Mouse (Mus musculus): ENCODE results near the gene Ankmy1.

The Ankmy1 gene

GRCm38 (mm10) chr1:92905703-92906310 is 3.1 kb upstream of the Ankmy1 start:
- POLR2A ChIA-PET = interaction anchor here in 3 of 4 experiments (0.6 to 7.6 kb wide), 3 partner anchors 13 to 24 kb away, joined by 3 to 69 read pairs (median 5); no protein-coding TSS in a partner anchor
- CTCF ChIA-PET = interaction anchor here in 1 of 4 experiments (2.3 kb wide), 1 partner anchor 73 kb away, joined by 5 read pairs; no protein-coding TSS in a partner anchor

GRCm38 (mm10) chr1:92903627-92904026 is 921 bp upstream of the Ankmy1 start:
- POLR2A ChIA-PET = interaction anchor here in 3 of 4 experiments (0.7 to 1.5 kb wide), 6 partner anchors 8 to 440 kb away, joined by 3 to 10 read pairs (median 4); partner anchors contain the start of gene Pask (in 1 of the 3)
- CTCF ChIA-PET = no interaction called here

- ChIA-PET POLR2A (interaction anchor here in 3 of 4 experiments (0.7 to 2.7 kb wide), 9 partner anchors 12 to 525 kb away, joined by 3 to 8 read pairs (median 4); partner anchors contain the start of gene Dusp28 (in 3 of the 3)), CTCF (interaction anchor here (0.5 to 1.9 kb wide), 32 partner anchors 12 to 580 kb away, joined by 3 to 11 read pairs (median 4); partner anchors contain the start of genes Otos (in 2 of the 4), Dusp28 (in 1 of the 4) and Rnpepl1 (in 1 of the 4))
Measured at GRCm38 (mm10) chr1:92895089-92895488, 7.6 kb downstream of the Ankmy1 start.

- POLR2A ChIA-PET = interaction anchor here in 1 of 4 experiments (0.6 kb wide), 1 partner anchor 40 kb away, joined by 4 read pairs; no protein-coding TSS in a partner anchor
- CTCF ChIA-PET = interaction anchor here in 2 of 4 experiments (1.2 to 1.8 kb wide), 4 partner anchors 60 to 245 kb away, joined by 3 to 11 read pairs (median 5); partner anchors contain the start of gene Otos (in 1 of the 2)
Measured at GRCm38 (mm10) chr1:92893896-92894295, 8.8 kb downstream of the Ankmy1 start.

GRCm38 (mm10) chr1:92892791-92893190 is 9.9 kb downstream of the Ankmy1 start:
- CTCF ChIA-PET = interaction anchor here in 3 of 4 experiments (0.6 to 1.8 kb wide), 5 partner anchors 14 to 244 kb away, joined by 3 to 6 read pairs (median 4); partner anchors contain the start of genes Dusp28 (in 1 of the 3) and Otos (in 1 of the 3)
- POLR2A ChIA-PET = interaction anchor here in 2 of 4 experiments (0.7 to 1.1 kb wide), 3 partner anchors 9 to 12 kb away, joined by 3 to 4 read pairs (median 3); partner anchors contain the start of gene Ankmy1 (in 2 of the 2)

GRCm38 (mm10) chr1:92888901-92889655 is 13.6 kb downstream of the Ankmy1 start:
- CTCF ChIA-PET = interaction anchor here in 2 of 4 experiments (0.6 to 1.1 kb wide), 3 partner anchors 12 to 1097 kb away, joined by 3 to 5 read pairs (median 3); no protein-coding TSS in a partner anchor
- POLR2A ChIA-PET = interaction anchor here in 2 of 4 experiments (0.5 to 1.6 kb wide), 6 partner anchors 9 to 175 kb away, joined by 3 to 5 read pairs (median 4); partner anchors contain the start of genes Capn10 (in 1 of the 2) and Dusp28 (in 1 of the 2)

GRCm38 (mm10) chr1:92881982-92882381 is 20.7 kb downstream of the Ankmy1 start:
- ChIA-PET POLR2A (interaction anchor here in 1 of 4 experiments (1.0 kb wide), 1 partner anchor 21 kb away, joined by 3 read pairs; the partner anchor contains the start of gene Ankmy1), CTCF (interaction anchor here in 3 of 4 experiments (1.1 to 1.7 kb wide), 5 partner anchors 13 to 233 kb away, joined by 3 to 8 read pairs (median 5); partner anchors contain the start of gene Otos (in 1 of the 3))

- CTCF ChIA-PET = interaction anchor here in 3 of 4 experiments (0.6 to 0.7 kb wide), 3 partner anchors 78 to 923 kb away, joined by 4 to 6 read pairs (median 5); no protein-coding TSS in a partner anchor
Measured at GRCm38 (mm10) chr1:92880101-92880500, 22.6 kb downstream of the Ankmy1 start.

GRCm38 (mm10) chr1:92879266-92879665 is 23.4 kb downstream of the Ankmy1 start:
- POLR2A ChIA-PET = no interaction called here

More at GRCm38 (mm10) chr1:92880101-92880500, 22.6 kb downstream of the Ankmy1 start:
- POLR2A ChIA-PET = interaction anchor here in 2 of 4 experiments (0.6 to 0.9 kb wide), 4 partner anchors 8 to 289 kb away, joined by 4 to 8 read pairs (median 7); no protein-coding TSS in a partner anchor

GRCm38 (mm10) chr1:92878066-92878741 is 24.5 kb downstream of the Ankmy1 start:
- POLR2A ChIA-PET = no interaction called here
- CTCF ChIA-PET = interaction anchor here in 1 of 4 experiments (0.6 to 0.9 kb wide), 2 partner anchors 18 to 21 kb away, joined by 3 read pairs; no protein-coding TSS in a partner anchor

More at GRCm38 (mm10) chr1:92879266-92879665, 23.4 kb downstream of the Ankmy1 start:
- CTCF ChIA-PET = interaction anchor here in 1 of 4 experiments (0.9 kb wide), 1 partner anchor 17 kb away, joined by 3 read pairs; no protein-coding TSS in a partner anchor

- POLR2A ChIA-PET = interaction anchor here in 1 of 4 experiments (0.6 kb wide), 1 partner anchor 283 kb away, joined by 4 read pairs; the partner anchor contains the start of gene 2310007B03Rik
- CTCF ChIA-PET = interaction anchor here in 2 of 4 experiments (0.6 to 0.7 kb wide), 2 partner anchors 12 to 22 kb away, joined by 3 to 5 read pairs; no protein-coding TSS in a partner anchor
Measured at GRCm38 (mm10) chr1:92877431-92877978, 25.2 kb downstream of the Ankmy1 start.

- ChIA-PET POLR2A (no interaction called here), CTCF (interaction anchor here in 1 of 4 experiments (1.2 kb wide), 1 partner anchor 33 kb away, joined by 3 read pairs; no protein-coding TSS in a partner anchor)
Measured at GRCm38 (mm10) chr1:92875360-92876111, 27.2 kb downstream of the Ankmy1 start.

GRCm38 (mm10) chr1:92874011-92874410 is 28.7 kb downstream of the Ankmy1 start:
- ChIA-PET POLR2A (no interaction called here), CTCF (interaction anchor here in 1 of 4 experiments (1.2 kb wide), 1 partner anchor 40 kb away, joined by 3 read pairs; no protein-coding TSS in a partner anchor)

GRCm38 (mm10) chr1:92872666-92873065 is 30.0 kb downstream of the Ankmy1 start:
- ChIA-PET CTCF (interaction anchor here in 3 of 4 experiments (0.5 to 1.3 kb wide), 4 partner anchors 22 to 165 kb away, joined by 3 to 4 read pairs (median 4); no protein-coding TSS in a partner anchor), POLR2A (interaction anchor here in 1 of 4 experiments (1.6 kb wide), 1 partner anchor 19 kb away, joined by 4 read pairs; no protein-coding TSS in a partner anchor)

GRCm38 (mm10) chr1:92869985-92870384 is 32.7 kb downstream of the Ankmy1 start:
- CTCF ChIA-PET = interaction anchor here in 2 of 4 experiments (0.7 to 1.0 kb wide), 2 partner anchors 26 to 36 kb away, joined by 3 read pairs; no protein-coding TSS in a partner anchor
- POLR2A ChIA-PET = no interaction called here

GRCm38 (mm10) chr1:92866170-92866569 is 36.5 kb downstream of the Ankmy1 start:
- POLR2A ChIA-PET = interaction anchor here in 1 of 4 experiments (0.7 kb wide), 1 partner anchor 233 kb away, joined by 7 read pairs; no protein-coding TSS in a partner anchor
- CTCF ChIA-PET = interaction anchor here in 2 of 4 experiments (0.6 to 1.7 kb wide), 3 partner anchors 29 to 606 kb away, joined by 3 to 6 read pairs (median 4); no protein-coding TSS in a partner anchor

Data from embryonic stem cell, embryonic (primary cell).